Mouse (Mus musculus) hindbrain, embryonic 10.5 days (tissue): ENCODE results near the gene Cdc20b. TPM values are rescaled to one million over a fixed set of nuclear protein-coding genes. Genes with fewer than 3 reads are reported as not detected.

Source experiments
- DNase-seq: peaks from one replicate; pipeline ENCODE4 v3.0.0-alpha.2; 2017; ENCODE audit warnings: low spot score
- H3K27ac ChIP-seq: fragments of 300-500 bp; sonication (generic); 2 replicates; pipeline ENCODE4 v1.5.1; 2016; ENCODE audit warnings: mild to moderate bottlenecking, moderate library complexity
- H3K27me3 ChIP-seq: fragments of 300-500 bp; sonication (generic); 2 replicates; pipeline ENCODE4 v1.6.1; 2016; ENCODE audit warnings: mild to moderate bottlenecking; ENCODE audit not compliant: poor library complexity, insufficient read depth, severe bottlenecking
- H3K36me3 ChIP-seq: fragments of 300-500 bp; sonication (generic); 2 replicates; pipeline ENCODE4 v1.6.1; 2016; ENCODE audit warnings: mild to moderate bottlenecking, moderate library complexity
- H3K4me1 ChIP-seq: fragments of 300-500 bp; sonication (generic); replicated peaks from 2 replicates; pipeline ENCODE4 v1.6.1; 2016; ENCODE audit warnings: mild to moderate bottlenecking
- H3K4me3 ChIP-seq: fragments of 300-500 bp; sonication (generic); 2 replicates; pipeline ENCODE4 v1.5.1; 2016; ENCODE audit warnings: mild to moderate bottlenecking, moderate library complexity
- H3K9me3 ChIP-seq: fragments of 300-500 bp; sonication (generic); 2 replicates; pipeline ENCODE4 v1.6.1; 2016; ENCODE audit warnings: mild to moderate bottlenecking, moderate library complexity
- WGBS: fragments of 180-500 bp; shearing (Covaris S2); methylation state at CpG from one replicate; pipeline ENCODE4 v1.1.7; 2016; 5-methylcytosine and 5-hydroxymethylcytosine counted together
- polyA plus RNA-seq: library from polyadenylated mRNA; unstranded; fragments of >200 nt; fragmentation: Nextera tagmentation; extraction: Ambion mirVana; gene quantifications from 2 replicates; pipeline ENCODE4 v1.2.1, GENCODE M21; 2016

Cdc20b gene
- polyA plus RNA-seq, 1 experiment from 2014 or later, result 1.7 TPM

DNA sequence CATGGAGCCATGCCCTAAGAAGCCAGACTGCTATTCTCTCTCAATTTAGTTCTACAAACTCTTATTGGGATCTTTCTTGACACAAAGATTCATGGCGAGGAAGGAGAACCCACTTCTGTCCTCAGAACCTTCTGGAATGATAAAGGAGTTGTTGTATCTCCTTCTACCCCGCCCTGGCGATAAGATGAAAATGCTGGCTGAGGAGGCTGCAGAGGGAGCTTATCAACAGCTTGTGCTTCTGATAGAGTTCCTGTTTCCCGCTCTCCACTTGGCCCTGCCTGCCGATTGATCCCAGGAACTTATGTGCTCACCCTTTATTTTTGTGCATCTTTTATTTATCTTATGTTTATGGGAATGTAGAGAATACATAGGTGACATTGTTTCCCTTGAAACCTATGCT is 49.8 kb downstream of the Cdc20b start:
- no peak for DNase-seq
- no peaks in the 10 kb centered on the region for H3K27me3 ChIP-seq
- no peak overlapping the region for H3K27ac ChIP-seq
- no peaks in the 10 kb centered on the region for H3K9me3 ChIP-seq
- H3K4me1 ChIP-seq, result no peaks in the 10 kb centered on the region
- no peak overlapping the region for H3K4me3 ChIP-seq
- H3K36me3 ChIP-seq, result no peaks in the 10 kb centered on the region
- WGBS, result 84% methylated on average over 5 of the region's 5 CpGs

DNA sequence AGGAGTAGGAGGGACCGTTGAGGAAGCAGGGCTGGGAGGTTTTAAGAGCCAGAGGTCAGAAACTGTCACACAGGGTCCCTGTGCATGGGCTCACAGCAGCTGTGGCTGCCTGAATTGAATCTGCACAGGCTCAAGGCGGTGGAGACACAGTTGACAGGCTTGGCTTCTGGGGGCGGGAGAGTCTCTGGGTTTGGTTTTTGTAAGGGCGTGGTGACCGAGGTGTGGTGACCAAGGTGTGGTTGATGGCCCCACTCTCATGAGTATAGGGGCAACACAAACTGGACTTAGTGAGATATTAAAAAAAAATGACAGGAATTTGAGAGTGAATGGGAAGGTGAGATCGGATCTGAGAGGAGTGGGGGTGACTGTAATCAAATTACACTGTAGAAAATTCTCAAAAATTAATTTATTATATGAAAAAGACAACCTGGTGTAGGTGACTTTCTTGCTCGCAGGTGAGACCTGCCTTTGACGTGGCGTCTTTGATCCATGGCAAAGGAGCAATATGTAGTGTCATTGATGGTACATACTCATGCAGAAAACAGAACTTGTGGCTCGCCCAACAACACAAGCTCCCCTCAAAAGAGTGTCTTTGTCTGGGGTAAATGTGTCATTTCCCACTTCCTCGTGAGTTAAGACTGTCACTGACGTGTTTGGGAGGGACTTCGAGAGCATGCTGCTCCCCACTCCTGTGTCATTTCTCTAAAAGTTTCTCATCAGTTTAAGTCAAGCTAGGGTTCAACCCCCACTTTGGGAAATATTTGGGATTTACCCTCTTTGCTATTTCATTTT is 52.5 kb downstream of the Cdc20b start:
- no peaks in the 10 kb centered on the region for H3K36me3 ChIP-seq
- WGBS, result 88% methylated on average over 13 of the region's 13 CpGs
- no peaks in the 10 kb centered on the region for H3K9me3 ChIP-seq
- no peak for DNase-seq
- H3K4me3 ChIP-seq, result no peak overlapping the region
- H3K4me1 ChIP-seq, result peaks cover 4% of the 10 kb centered on the region; the same call in 1 of the 2 replicates
- no peak overlapping the region for H3K27ac ChIP-seq
- no peaks in the 10 kb centered on the region for H3K27me3 ChIP-seq

DNA sequence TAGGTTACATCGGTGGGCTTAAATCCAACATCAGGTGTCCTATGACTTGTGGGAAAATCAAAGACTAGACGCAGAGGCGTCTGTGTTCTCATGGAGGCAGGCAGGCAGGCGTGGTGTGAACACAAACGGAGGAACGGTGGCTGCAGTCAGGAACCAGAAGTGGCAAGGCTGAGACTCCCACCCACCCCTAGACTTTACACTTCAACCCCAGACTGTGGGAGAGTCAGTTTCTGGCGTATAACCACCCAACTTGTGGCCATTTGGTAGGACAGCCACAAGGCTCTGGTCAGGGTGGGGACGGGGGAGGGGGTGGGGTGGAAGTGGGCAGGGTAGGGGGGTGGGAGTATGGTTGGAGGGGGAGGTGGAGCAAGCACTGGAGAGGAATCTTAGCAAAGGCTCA is 55.6 kb downstream of the Cdc20b start:
- Histone ChIP-seq H3K9me3 (no peaks in the 10 kb centered on the region), H3K36me3 (no peaks in the 10 kb centered on the region), H3K4me3 (no peak overlapping the region), H3K27ac (no peak overlapping the region), H3K4me1 (peaks cover 4% of the 10 kb centered on the region; the same call in 1 of the 2 replicates), H3K27me3 (no peaks in the 10 kb centered on the region)
- 84% methylated on average over 8 of the region's 8 CpGs for WGBS
- no peak for DNase-seq

DNA sequence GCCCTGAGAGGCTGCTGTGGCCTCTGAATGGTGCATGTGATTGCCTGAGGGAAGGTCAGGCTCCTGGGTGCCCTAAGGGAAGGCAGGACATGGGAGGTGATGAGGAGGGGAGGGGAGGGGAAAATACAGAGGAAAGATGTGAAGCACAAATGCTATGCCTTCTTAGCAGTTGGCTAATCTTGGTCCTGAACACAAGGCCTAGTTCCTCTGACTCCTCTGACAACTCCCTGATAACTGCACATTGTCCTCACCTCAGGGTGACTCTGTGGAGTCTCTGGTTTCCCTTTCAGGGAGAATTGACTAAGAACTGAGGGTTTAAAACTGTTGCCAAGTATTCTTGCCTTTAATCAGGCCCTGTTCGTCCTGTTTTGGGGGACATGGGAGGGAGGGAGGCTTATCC is 59.7 kb downstream of the Cdc20b start:
- DNase-seq, result no peak
- Histone ChIP-seq H3K4me3 (no peak overlapping the region), H3K36me3 (no peaks in the 10 kb centered on the region)

DNA sequence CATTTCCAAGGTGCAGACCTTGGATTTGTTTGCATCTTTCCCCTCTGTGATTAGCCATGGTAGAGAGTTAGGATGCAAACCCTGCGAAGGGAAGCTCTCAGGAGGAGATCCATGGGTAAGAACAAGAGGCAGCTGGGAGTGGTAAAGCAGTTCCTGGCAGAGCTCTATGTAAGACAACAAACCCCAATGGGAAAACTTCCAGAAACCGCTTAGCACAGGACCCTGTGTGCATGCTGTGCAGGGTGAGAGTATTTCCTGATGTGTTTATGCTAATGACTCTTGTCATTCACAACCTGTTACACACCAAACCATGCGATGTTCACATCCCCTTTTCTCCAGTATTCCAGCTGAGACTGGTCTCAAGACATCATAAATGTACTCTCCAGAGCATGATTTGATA is 62.1 kb downstream of the Cdc20b start:
- Histone ChIP-seq H3K4me3 (no peak overlapping the region), H3K4me1 (no peaks in the 10 kb centered on the region), H3K27me3 (no peaks in the 10 kb centered on the region), H3K27ac (no peak overlapping the region), H3K36me3 (no peaks in the 10 kb centered on the region), H3K9me3 (no peaks in the 10 kb centered on the region)
- WGBS, result 80% methylated on average over 3 of the region's 3 CpGs
- no peak for DNase-seq

More for the DNA sequence above, 59.7 kb downstream of the Cdc20b start:
- Histone ChIP-seq H3K27me3 (no peaks in the 10 kb centered on the region), H3K9me3 (no peaks in the 10 kb centered on the region), H3K27ac (no peak overlapping the region), H3K4me1 (peaks cover 4% of the 10 kb centered on the region; the same call in 1 of the 2 replicates)
- 80% methylated on average over 1 of the region's 1 CpGs for WGBS

DNA sequence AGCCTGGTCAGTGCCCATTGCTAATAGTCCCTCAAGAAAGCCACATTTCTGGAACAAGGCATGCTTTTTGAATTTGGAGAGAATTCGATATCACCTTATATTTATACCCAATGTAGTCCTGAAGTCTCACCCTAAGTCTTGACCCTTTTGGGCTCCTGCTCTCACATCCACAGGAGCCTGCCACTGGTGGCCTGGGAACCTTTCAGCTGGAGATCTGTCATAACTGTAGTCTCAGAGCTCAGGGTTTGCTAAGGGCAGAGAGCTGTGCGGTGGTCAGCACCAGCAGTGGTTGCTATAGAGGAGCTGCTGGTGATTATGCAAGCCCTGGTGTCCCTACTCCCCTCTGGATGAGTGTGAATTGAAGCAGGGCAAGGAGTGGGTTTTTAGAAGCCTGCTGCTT is 63.5 kb downstream of the Cdc20b start:
- DNase-seq, result no peak
- H3K4me1 ChIP-seq, result no peaks in the 10 kb centered on the region
- H3K27me3 ChIP-seq, result no peaks in the 10 kb centered on the region
- 94% methylated on average over 2 of the region's 2 CpGs for WGBS
- H3K4me3 ChIP-seq, result no peak overlapping the region
- H3K9me3 ChIP-seq, result no peaks in the 10 kb centered on the region
- no peak overlapping the region for H3K27ac ChIP-seq
- H3K36me3 ChIP-seq, result no peaks in the 10 kb centered on the region

DNA sequence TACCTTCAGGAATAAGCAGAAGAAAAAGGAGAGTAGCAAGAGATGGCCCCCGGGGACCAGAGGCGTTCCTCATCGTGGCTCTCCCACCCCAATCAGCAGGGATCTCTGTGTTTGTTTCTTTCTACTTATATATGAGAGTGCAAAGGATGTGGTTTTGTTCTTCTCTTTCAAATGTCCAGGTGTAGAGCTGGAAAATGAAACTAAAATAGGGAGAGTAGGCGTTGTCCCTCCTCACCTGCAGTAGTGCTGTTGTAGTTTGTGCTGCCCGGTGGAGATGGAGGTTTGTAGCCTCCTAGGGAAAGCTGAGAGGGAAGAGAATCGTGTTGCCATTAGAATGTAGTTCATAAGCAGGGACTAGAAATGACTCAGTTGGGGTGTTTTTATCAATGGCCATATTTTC is 66.0 kb downstream of the Cdc20b start, which contains the start of gene Gzma:
Gene Gzma, minus strand, starts transcription at position 103 of the 400 bp plus-strand sequence.
- Histone ChIP-seq H3K27me3 (no peaks in the 10 kb centered on the region), H3K27ac (no peak within 1 kb of the TSS), H3K4me3 (no peak within 1 kb of the TSS), H3K4me1 (no peaks in the 10 kb centered on the region), H3K9me3 (no peaks in the 10 kb centered on the region), H3K36me3 (no peaks in the 10 kb centered on the region)
- DNase-seq, result no peak
- 93% methylated on average over 6 of the region's 6 CpGs for WGBS

DNA sequence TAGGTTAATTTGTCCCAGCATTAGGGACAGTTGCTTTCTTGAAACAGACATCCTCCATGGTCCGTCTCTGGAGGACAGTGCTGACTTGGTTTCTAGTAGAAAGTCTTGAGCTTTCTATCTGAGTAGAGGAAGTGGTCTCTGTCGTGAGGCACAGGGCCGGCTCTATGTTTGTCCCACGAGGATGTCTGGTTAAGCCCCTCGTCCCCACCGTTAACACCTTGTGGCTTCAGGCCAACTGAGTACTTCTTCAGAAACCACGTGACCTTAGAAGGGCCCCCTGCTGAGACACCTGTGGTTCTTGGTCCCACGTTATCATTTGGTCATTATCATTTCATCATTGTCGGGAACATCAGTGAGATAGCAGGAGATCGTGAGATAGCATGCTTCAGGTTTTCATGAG is 66.9 kb downstream of the Cdc20b start:
- whole genome bisulfite sequencing, result 78% methylated on average over 10 of the region's 10 CpGs
- Histone ChIP-seq H3K36me3 (no peaks in the 10 kb centered on the region), H3K9me3 (no peaks in the 10 kb centered on the region), H3K4me3 (no peak overlapping the region), H3K27me3 (no peaks in the 10 kb centered on the region), H3K27ac (no peak overlapping the region), H3K4me1 (no peaks in the 10 kb centered on the region)
- no peak for DNase-seq

DNA sequence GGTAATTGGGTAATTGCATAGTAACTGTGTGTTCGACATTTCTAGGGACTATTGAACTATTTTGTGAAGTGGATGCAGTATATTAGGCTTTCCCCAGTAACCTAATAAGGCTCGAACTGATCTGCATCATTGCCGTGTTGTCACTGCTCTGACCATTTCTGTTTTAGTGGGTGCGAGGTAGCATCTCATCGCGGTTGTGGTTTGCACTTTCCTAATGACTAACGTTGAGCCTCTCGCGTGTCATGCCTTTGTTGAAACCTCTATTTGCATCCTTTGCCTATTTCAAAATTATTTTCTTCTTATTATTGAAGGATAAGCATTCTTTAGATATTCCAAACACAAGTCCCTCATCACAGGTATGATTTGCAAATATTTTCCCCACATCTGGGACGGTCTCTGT is 69.8 kb downstream of the Cdc20b start:
- no peak overlapping the region for H3K27ac ChIP-seq
- H3K4me3 ChIP-seq, result no peak overlapping the region
- H3K9me3 ChIP-seq, result no peaks in the 10 kb centered on the region
- DNase-seq, result no peak
- no peaks in the 10 kb centered on the region for H3K27me3 ChIP-seq
- no peaks in the 10 kb centered on the region for H3K36me3 ChIP-seq
- H3K4me1 ChIP-seq, result no peaks in the 10 kb centered on the region
- WGBS, result 91% methylated on average over 10 of the region's 10 CpGs

DNA sequence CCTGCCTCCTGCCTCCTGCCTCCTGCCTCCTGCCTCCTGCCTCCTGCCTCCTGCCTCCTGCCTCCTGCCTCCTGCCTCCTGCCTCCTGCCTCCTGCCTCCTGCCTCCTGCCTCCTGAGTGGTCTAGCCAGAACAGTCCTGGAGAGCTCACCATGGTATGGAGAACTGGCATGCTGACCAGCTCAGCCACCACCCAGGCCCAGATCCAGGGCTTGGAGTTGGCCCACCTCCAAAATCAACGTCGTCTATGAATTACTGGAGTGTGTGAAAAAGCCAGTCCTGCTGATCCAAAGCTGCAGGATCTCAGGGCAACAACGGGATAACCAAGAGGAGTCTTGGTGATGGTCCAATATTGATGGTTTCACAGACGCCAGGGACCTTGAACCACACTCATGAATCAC is 84.1 kb downstream of the Cdc20b start:
- WGBS, result 92% methylated on average over 4 of the region's 4 CpGs
- Histone ChIP-seq H3K4me1 (no peaks in the 10 kb centered on the region), H3K27ac (no peak overlapping the region), H3K36me3 (no peaks in the 10 kb centered on the region), H3K27me3 (no peaks in the 10 kb centered on the region), H3K4me3 (no peak overlapping the region), H3K9me3 (no peaks in the 10 kb centered on the region)
- DNase-seq, result no peak

DNA sequence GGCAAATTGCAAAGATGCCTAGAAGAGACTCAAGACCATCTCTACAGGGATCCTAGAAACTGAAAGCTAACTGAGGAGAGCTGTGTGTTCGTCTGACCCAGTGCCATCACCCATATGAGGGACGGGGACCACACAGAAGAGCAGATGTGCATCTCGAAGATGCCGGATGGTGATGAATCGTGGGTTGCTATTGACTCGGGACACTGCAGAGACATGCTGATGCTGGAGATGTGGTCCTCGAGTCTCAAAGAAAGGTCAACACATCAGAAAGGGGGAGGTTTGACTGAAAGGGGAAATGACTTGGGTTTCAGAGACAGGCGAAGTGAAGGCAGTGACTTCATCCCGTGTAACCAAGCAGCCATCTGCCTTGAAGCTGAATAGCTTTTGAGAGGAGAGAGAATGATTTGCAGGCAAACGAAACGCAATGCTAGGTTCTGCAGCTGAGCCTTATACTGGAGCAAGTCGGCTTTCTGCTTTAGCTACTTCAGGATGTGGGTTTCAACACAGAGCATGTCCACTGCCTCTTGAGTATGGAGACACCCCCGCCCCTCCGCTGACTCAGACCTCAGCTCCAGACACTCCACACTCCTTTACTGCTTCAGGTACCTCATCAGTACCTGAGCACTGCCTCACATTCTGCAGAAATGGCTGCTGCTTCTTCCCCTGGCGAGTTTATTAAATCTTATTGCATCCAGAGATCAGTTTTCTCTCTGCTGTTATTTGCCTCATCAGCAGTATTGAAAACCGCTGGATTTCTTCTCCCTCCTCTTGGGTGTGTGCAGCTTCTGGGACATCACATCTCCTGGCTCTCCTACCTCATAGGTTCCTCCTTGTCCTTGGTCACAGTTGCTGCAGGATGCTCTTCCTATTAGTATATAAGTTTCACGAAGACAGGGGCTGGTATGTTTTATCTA is 85.7 kb downstream of the Cdc20b start:
- H3K27ac ChIP-seq, result no peak overlapping the region
- H3K4me3 ChIP-seq, result no peak overlapping the region
- no peaks in the 10 kb centered on the region for H3K9me3 ChIP-seq
- H3K27me3 ChIP-seq, result no peaks in the 10 kb centered on the region
- H3K4me1 ChIP-seq, result no peaks in the 10 kb centered on the region
- no peak for DNase-seq
- WGBS, result 89% methylated on average over 17 of the region's 17 CpGs
- H3K36me3 ChIP-seq, result no peaks in the 10 kb centered on the region

DNA sequence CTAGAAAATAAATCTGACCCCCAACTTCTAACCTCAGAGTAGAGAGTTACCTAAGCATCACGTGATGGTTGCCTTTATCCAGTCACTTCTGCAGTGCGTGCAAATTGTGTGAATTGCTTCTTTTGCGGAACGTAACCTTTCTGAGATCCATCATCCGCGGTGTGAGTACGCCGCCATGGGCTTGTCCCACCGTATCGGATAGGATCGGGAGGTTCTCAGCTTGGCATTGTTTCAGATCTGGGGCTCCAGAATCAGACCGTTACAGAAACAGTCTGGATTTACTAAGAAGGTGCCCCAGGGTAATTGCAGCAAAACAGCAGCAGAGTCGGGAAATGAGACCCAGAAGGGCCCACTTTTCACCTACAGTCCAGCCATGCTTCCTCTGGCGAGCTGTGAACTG is 86.4 kb downstream of the Cdc20b start:
- no peak for DNase-seq
- WGBS, result 90% methylated on average over 14 of the region's 14 CpGs

DNA sequence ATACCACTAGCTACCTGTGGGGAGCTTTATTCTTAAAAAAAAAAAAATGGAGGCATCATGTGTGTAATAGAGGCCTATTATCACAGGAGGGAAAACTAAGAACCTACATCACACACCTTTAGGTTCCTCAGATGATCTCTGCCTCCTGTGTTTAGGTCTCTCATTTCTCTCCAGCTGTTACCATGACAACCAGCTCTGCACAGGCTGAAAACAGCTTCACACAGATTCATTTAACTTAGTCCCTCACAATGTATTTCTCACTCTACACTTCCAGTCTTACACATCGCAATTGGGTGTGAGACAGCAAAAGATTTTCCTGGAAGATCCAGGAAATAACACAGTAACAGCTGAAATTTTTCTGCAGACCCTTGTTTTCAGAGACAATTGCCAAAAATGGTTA is 95.1 kb downstream of the Cdc20b start:
- WGBS, result 89% methylated on average over 1 of the region's 1 CpGs
- no peaks in the 10 kb centered on the region for H3K27me3 ChIP-seq

More for the DNA sequence above, 86.4 kb downstream of the Cdc20b start:
- no peaks in the 10 kb centered on the region for H3K4me1 ChIP-seq
- H3K9me3 ChIP-seq, result no peaks in the 10 kb centered on the region
- H3K27me3 ChIP-seq, result no peaks in the 10 kb centered on the region
- H3K4me3 ChIP-seq, result no peak overlapping the region
- no peaks in the 10 kb centered on the region for H3K36me3 ChIP-seq
- H3K27ac ChIP-seq, result no peak overlapping the region

More for the DNA sequence above, 95.1 kb downstream of the Cdc20b start:
- Histone ChIP-seq H3K4me3 (no peak overlapping the region), H3K9me3 (no peaks in the 10 kb centered on the region), H3K4me1 (no peaks in the 10 kb centered on the region), H3K36me3 (no peaks in the 10 kb centered on the region), H3K27ac (no peak overlapping the region)
- no peak for DNase-seq
